In genomic region chr12:67017192-67017591, GRCm38 (mm10) we compare ENCODE assay signal across 20 mouse cellular contexts.
DNase-seq lines count a peak whose midpoint lies in the region; ATAC-seq lines count a peak whose summit lies in the region.
"Had no signal": no experiment of that assay in that cellular context is flagged by ENCODE, and none has a peak within 500 bp of the region (broad histone marks: within the 10 kb centered on the region; RNA-seq: fewer than 3 reads in every experiment).

No protein-coding gene starts in this region.

- DNase-seq in frontal cortex, postnatal 10 days (ENCODE audit: low spot score in 2 of 2) = no peak
- peak; percentile 19 to 76 for DNase-seq in left cerebral cortex, postnatal 25 days (ENCODE audit: low spot score in 2 of 2)
- DNase-seq in left cerebral cortex, adult 11 months (ENCODE audit: low spot score) = no peak
- DNase-seq in right cerebral cortex, postnatal 10 days (ENCODE audit: low spot score in 2 of 2) = peak; percentile 32 to 55
- DNase-seq in right cerebral cortex, postnatal 25 days = no peak
- DNase-seq in telencephalon, adult 2 months (ENCODE audit: low read depth, low spot score) = peak; percentile 56
- DNase-seq in gastrocnemius, adult 8-10 months (ENCODE audit: low spot score in 2 of 2) = no peak
- DNase-seq: adrenal gland, adult 8-10 months; adrenal gland, postnatal 14 days; adrenal gland, postnatal 36 days; cerebellum, adult 11 months; cerebellum, adult 18-20 months; cerebellum, adult 8-10 months; cerebellum, adult 9-11 months; cerebellum, postnatal 14 days; cerebellum, postnatal 36 days; embryo, embryonic 11 days had no signal

- intact Hi-C loops in left cerebral cortex, postnatal 25 days (cut with DNase I) = no loop called here

- ATAC-seq in frontal cortex, adult (ENCODE audit: low TSS enrichment) = peak; percentile 95
- ATAC-seq: forebrain, embryonic 13.5 days; forebrain, embryonic 15.5 days had no signal

Comparison
In these comparisons a context has a peak if more than half of its experiments do, and no peak if none do; other contexts are left out.
1. DNase-seq: peak in left cerebral cortex, postnatal 25 days (2 of 2), right cerebral cortex, postnatal 10 days (2 of 2) and telencephalon, adult 2 months (single experiment); none in frontal cortex, postnatal 10 days (0 of 2), left cerebral cortex, adult 11 months (single experiment), right cerebral cortex, postnatal 25 days (single experiment) and gastrocnemius, adult 8-10 months (0 of 2).